Mouse (Mus musculus) liver, postnatal 0 days (tissue): ENCODE measurements at regions not wholly inside any gene's neighbourhood (a gene's known extent, or its start where the extent isn't known, plus 50 kb on each side); places are given as distances from the start of the nearest gene placed in this dataset.

Experiments
- CTCF ChIP-seq: sonication (generic); IDR thresholded peaks from 2 replicates; pipeline ENCODE4 v1.5.1; 2016; ENCODE audit warnings: antibody characterized with exemption, low read depth
- EP300 ChIP-seq: IDR thresholded peaks from 2 replicates; pipeline ENCODE4 v1.6.1; 2016; ENCODE audit warnings: antibody characterized with exemption, low read depth, mild to moderate bottlenecking

DNA sequence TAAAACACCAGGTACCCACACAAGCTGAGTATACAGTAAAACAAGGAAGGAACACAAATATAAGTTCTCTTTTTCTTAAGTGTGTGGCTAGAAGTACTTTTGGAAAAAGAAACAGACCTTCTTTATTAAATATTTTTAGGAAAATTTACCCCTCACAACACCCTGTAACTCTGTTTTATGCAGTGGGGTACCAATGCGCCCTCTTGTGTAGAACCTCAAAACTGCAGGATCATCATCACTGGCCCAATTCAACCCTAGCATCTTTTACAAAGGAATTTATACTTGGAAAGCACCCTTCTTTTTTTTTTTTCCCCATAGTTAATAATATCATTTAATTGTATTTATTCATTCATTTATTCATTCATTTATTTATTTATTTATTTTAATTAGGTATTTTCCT lies 86.4 kb upstream of the Stx18 start:
- TF ChIP-seq CTCF: peak; percentile 52
- no peak for TF ChIP-seq EP300
